Mouse (Mus musculus) MEL (cell line): Measurements from ENCODE around the gene 4930442H23Rik. TPM values are rescaled to one million over a fixed set of nuclear protein-coding genes. Genes with fewer than 3 reads are reported as not detected.

Experiments used
- DNase-seq: peaks from one replicate; pipeline ENCODE4 v3.0.0; 2011; ENCODE audit warnings: low read depth, low spot score
- H3K27ac ChIP-seq: 2 replicates; pipeline ENCODE4 v1.5.1; 2012; ENCODE audit warnings: low read depth, mild to moderate bottlenecking, control low read depth, low read length, moderate library complexity; ENCODE audit not compliant: control insufficient read depth
- H3K27me3 ChIP-seq, 2 experiments: fragments of 150-350 bp in 1 of 2; sonication (generic) in 1 of 2; 2 replicates each; pipeline ENCODE4 v1.6.1; 2012; ENCODE audit warnings: low read length in 2 of 2, mild to moderate bottlenecking in 2 of 2, improper control_type of control experiment in 1 of 2, moderate library complexity in 1 of 2; ENCODE audit not compliant: insufficient read depth in 2 of 2, control insufficient read depth in 1 of 2
- H3K36me3 ChIP-seq, 2 experiments: 2 replicates each; pipeline ENCODE4 v1.6.1; 2012 to 2014; ENCODE audit warnings: low read length in 2 of 2, improper control_type of control experiment in 1 of 2, inconsistent platforms in 1 of 2, mild to moderate bottlenecking in 1 of 2; ENCODE audit not compliant: insufficient read depth in 2 of 2, control insufficient read depth in 1 of 2
- H3K4me1 ChIP-seq, 2 experiments: fragments of 150-350 bp in 1 of 2; sonication (generic) in 1 of 2; 2 replicates each; pipeline ENCODE4 v1.6.1; 2012; ENCODE audit warnings: low read length in 2 of 2, improper control_type of control experiment in 1 of 2, mild to moderate bottlenecking in 1 of 2; ENCODE audit not compliant: insufficient read depth in 2 of 2, control insufficient read depth in 1 of 2
- H3K4me3 ChIP-seq, 2 experiments: fragments of 150-350 bp in 1 of 2; sonication (generic) in 1 of 2; 2 replicates each; pipeline ENCODE4 v1.5.1; 2012; ENCODE audit warnings: low read depth in 2 of 2, low read length in 2 of 2, mild to moderate bottlenecking in 2 of 2, moderate library complexity in 2 of 2, control low read depth in 1 of 2, improper control_type of control experiment in 1 of 2; ENCODE audit not compliant: control insufficient read depth in 1 of 2, insufficient read depth in 1 of 2
- H3K79me2 ChIP-seq: 2 replicates; pipeline ENCODE4 v1.6.1; 2012; ENCODE audit warnings: mild to moderate bottlenecking, low read length, moderate library complexity; ENCODE audit not compliant: control insufficient read depth, poor library complexity, insufficient read depth
- H3K9ac ChIP-seq: 2 replicates; pipeline ENCODE4 v1.6.1; 2012; ENCODE audit warnings: low read depth, mild to moderate bottlenecking, control low read depth, low read length, moderate library complexity; ENCODE audit not compliant: control insufficient read depth, poor library complexity, severe bottlenecking
- H3K9me3 ChIP-seq: fragments of 150-350 bp; sonication (generic); replicated peaks from 2 replicates; pipeline ENCODE4 v1.6.1; 2012; ENCODE audit warnings: mild to moderate bottlenecking, low read length, improper control_type of control experiment, moderate library complexity; ENCODE audit not compliant: insufficient read depth
- CTCF ChIP-seq, 3 experiments: IDR thresholded peaks in 2 of 3; conservative IDR thresholded peaks in 1 of 3; 2 replicates each; pipeline ENCODE4 v1.5.1; 2011 to 2012; ENCODE audit warnings: low read length in 3 of 3, low read depth in 2 of 3, mild to moderate bottlenecking in 2 of 3, improper control_type of control experiment in 1 of 3, inconsistent platforms in 1 of 3, mixed read lengths in 1 of 3, moderate library complexity in 1 of 3; ENCODE audit not compliant: control insufficient read depth in 1 of 3, insufficient read depth in 1 of 3, poor library complexity in 1 of 3, severe bottlenecking in 1 of 3
- GATA1 ChIP-seq: IDR thresholded peaks from 2 replicates; pipeline ENCODE4 v1.6.1; 2011; ENCODE audit warnings: low read depth, low read length, improper control_type of control experiment
- HCFC1 ChIP-seq: IDR thresholded peaks from 2 replicates; pipeline ENCODE4 v1.6.1; 2012; ENCODE audit warnings: low read depth, mild to moderate bottlenecking, inconsistent platforms, low read length, improper control_type of control experiment, moderate library complexity
- KAT2A ChIP-seq: conservative IDR thresholded peaks from 2 replicates; pipeline ENCODE4 v1.6.1; 2012; ENCODE audit warnings: low read depth, low read length, improper control_type of control experiment, inconsistent platforms
- MAFK ChIP-seq: IDR thresholded peaks from 2 replicates; pipeline ENCODE4 v1.6.1; 2011; ENCODE audit warnings: low read depth, mild to moderate bottlenecking, low read length, improper control_type of control experiment, borderline replicate concordance
- MXI1 ChIP-seq: IDR thresholded peaks from 2 replicates; pipeline ENCODE4 v1.6.1; 2011; ENCODE audit warnings: mild to moderate bottlenecking, low read depth, low read length, improper control_type of control experiment
- MYC ChIP-seq: IDR thresholded peaks from 2 replicates; pipeline ENCODE4 v1.6.1; 2011; ENCODE audit warnings: low read depth, mild to moderate bottlenecking, low read length, improper control_type of control experiment, moderate library complexity
- POLR2A ChIP-seq, 2 experiments: IDR thresholded peaks; 2 replicates each; pipeline ENCODE4 v1.6.1; 2011 to 2012; ENCODE audit warnings: low read length in 2 of 2, mild to moderate bottlenecking in 2 of 2, control low read depth in 1 of 2, improper control_type of control experiment in 1 of 2, low read depth in 1 of 2, moderate library complexity in 1 of 2; ENCODE audit not compliant: control insufficient read depth in 1 of 2, insufficient read depth in 1 of 2, poor library complexity in 1 of 2
- POLR2AphosphoS2 ChIP-seq: IDR thresholded peaks from 2 replicates; pipeline ENCODE4 v1.6.1; 2011; ENCODE audit warnings: low read length, improper control_type of control experiment
- SIN3A ChIP-seq: IDR thresholded peaks from 2 replicates; pipeline ENCODE4 v1.6.1; 2012; ENCODE audit warnings: low read length, improper control_type of control experiment, inconsistent platforms
- TBP ChIP-seq: IDR thresholded peaks from 2 replicates; pipeline ENCODE4 v1.8.0; 2011; ENCODE audit warnings: low read depth, low read length, improper control_type of control experiment
- UBTF ChIP-seq: IDR thresholded peaks from 2 replicates; pipeline ENCODE4 v1.6.1; 2012; ENCODE audit warnings: low read depth, mild to moderate bottlenecking, inconsistent platforms, low read length, improper control_type of control experiment, moderate library complexity, borderline replicate concordance; ENCODE audit not compliant: insufficient read depth
- USF1 ChIP-seq: IDR thresholded peaks from 2 replicates; pipeline ENCODE4 v1.6.1; 2014; ENCODE audit warnings: low read depth, mild to moderate bottlenecking, inconsistent platforms, low read length, improper control_type of control experiment, moderate library complexity
- USF2 ChIP-seq, 2 experiments: IDR thresholded peaks; 2 replicates each; pipeline ENCODE4 v1.6.1; 2011 to 2012; ENCODE audit warnings: improper control_type of control experiment in 2 of 2, low read length in 2 of 2, borderline replicate concordance in 1 of 2, inconsistent platforms in 1 of 2, low read depth in 1 of 2, mild to moderate bottlenecking in 1 of 2; ENCODE audit not compliant: insufficient read depth in 1 of 2
- polyA plus RNA-seq, 2 experiments: library from polyadenylated mRNA; stranded (reverse) in 1 of 2; unstranded in 1 of 2; fragments of >175 nt in 1 of 2; fragments of >200 nt in 1 of 2; gene quantifications; 2 replicates each; pipeline versions ENCODE4 v1.2.1 to v1.2.4; 2012; ENCODE audit warnings: low replicate concordance in 2 of 2, low read depth in 1 of 2; ENCODE audit not compliant: insufficient read length in 2 of 2, insufficient read depth in 1 of 2, missing spikeins in 1 of 2
- total RNA-seq: library from RNA; depleted of rRNA; stranded (reverse); fragments of 300-350 nt; gene quantifications from 2 replicates; pipeline ENCODE4 v1.2.3, GENCODE M21; 2012

4930442H23Rik gene
- total and polyA plus RNA-seq, 3 experiments = 0.31 to 0.42 TPM; not detected in 1

- Histone ChIP-seq H3K9me3 (no peaks in the 10 kb centered on the region), H3K4me3 (no peak overlapping the region), H3K27me3 (no peaks in the 10 kb centered on the region), H3K4me1 (peaks cover 2 to 11% of the 10 kb centered on the region in 2 experiments; a peak in 3 of 4 replicates), H3K9ac (no peak overlapping the region), H3K36me3 (peaks cover 7 to 12% of the 10 kb centered on the region in 2 experiments), H3K79me2 (peaks cover 89% of the 10 kb centered on the region), H3K27ac (no peak overlapping the region)
- DNase-seq = no peak
- TF ChIP-seq UBTF (no peak), MAFK (no peak), TBP (no peak), USF2 (IDR thresholded peaks at IDR 0.05; ENCODE audit: borderline replicate concordance in 1 of 2, insufficient read depth in 1 of 2, low read depth in 1 of 2, low read length in 2 of 2) (no peak), MXI1 (no peak), KAT2A (no peak), POLR2AphosphoS2 (no peak), GATA1 (no peak), POLR2A (IDR thresholded peaks at IDR 0.05; ENCODE audit: control insufficient read depth in 1 of 2, insufficient read depth in 1 of 2, low read depth in 1 of 2, low read length in 2 of 2, poor library complexity in 1 of 2) (no peak), USF1 (no peak), SIN3A (no peak), CTCF (IDR thresholded peaks at IDR 0.05 in 2 of 3, conservative IDR thresholded peaks at IDR 0.05 in 1 of 3; ENCODE audit: control insufficient read depth in 1 of 3, insufficient read depth in 1 of 3, low read depth in 2 of 3, low read length in 3 of 3, poor library complexity in 1 of 3, severe bottlenecking in 1 of 3) (no peak)
Observed at GRCm38 (mm10) chr10:81140717-81141454, 42.8 kb downstream of the 4930442H23Rik start.

DNA sequence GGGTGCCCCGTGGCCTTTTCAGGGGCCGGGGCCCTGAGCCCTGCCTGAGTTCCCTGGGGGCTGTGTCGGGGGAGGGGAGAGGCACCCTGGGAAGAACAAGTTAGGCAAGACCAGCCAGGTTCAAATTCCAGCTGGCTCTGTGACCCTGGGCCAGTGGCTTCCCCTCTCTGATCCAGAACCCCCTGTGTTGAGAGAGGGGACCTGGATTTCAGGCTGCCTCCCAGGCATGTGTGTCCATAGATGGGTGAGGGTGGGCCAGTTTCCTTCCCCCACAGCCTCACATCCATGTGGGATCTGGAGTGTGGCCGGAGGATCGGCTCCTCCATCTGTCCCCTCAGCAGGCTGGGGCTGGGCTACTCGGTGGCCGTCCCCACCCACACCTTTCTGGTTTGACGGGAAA, 43.6 kb downstream of the 4930442H23Rik start:
- Histone ChIP-seq H3K9me3 (no peaks in the 10 kb centered on the region), H3K79me2 (peaks cover 83% of the 10 kb centered on the region), H3K4me1 (peaks cover 2 to 11% of the 10 kb centered on the region in 2 experiments; a peak in 3 of 4 replicates), H3K27me3 (no peaks in the 10 kb centered on the region), H3K9ac (no peak overlapping the region)
- TF ChIP-seq POLR2AphosphoS2 (no peak), USF2 (IDR thresholded peaks at IDR 0.05; ENCODE audit: borderline replicate concordance in 1 of 2, insufficient read depth in 1 of 2, low read depth in 1 of 2, low read length in 2 of 2) (no peak), HCFC1 (no peak), MYC (no peak)
- TF ChIP-seq, all 39 proteins: peak for 0
- DNase-seq = no peak
- H3K4me3 ChIP-seq = no peak overlapping the region
- no peak overlapping the region for H3K27ac ChIP-seq
- peaks cover 4 to 11% of the 10 kb centered on the region in 2 experiments for H3K36me3 ChIP-seq
